Mouse (Mus musculus) liver, embryonic 14.5 days (tissue): ENCODE results near the gene Pcsk4.

Experiments used
- CTCF ChIP-seq: IDR thresholded peaks from 2 replicates; pipeline ENCODE4 v1.5.1; 2016; ENCODE audit warnings: antibody characterized with exemption, low read depth, control low read depth
- EP300 ChIP-seq: IDR thresholded peaks from 2 replicates; pipeline ENCODE4 v1.6.1; 2016; ENCODE audit warnings: antibody characterized with exemption, low read depth

- peak; percentile 99 for TF ChIP-seq CTCF
- TF ChIP-seq EP300 = no peak
These were observed 10.8 kb upstream of the Pcsk4 start for GRCm38 (mm10) chr10:80339941-80340750.
